Mouse (Mus musculus) cerebellum, adult 18-20 months (tissue): ENCODE measurements around the gene Tedc2.
A peak's percentile ranks its signal among the peaks of the same experiment; 100 is the strongest.

Experiments used
- DNase-seq, 2 experiments: peaks; one replicate each; pipeline ENCODE4 v3.0.0; 2021

The Tedc2 gene

GRCm38 (mm10) chr17:24220435-24221411 lies at the start of gene Tedc2:
Gene Tedc2 (minus strand): TSS chr17:24220851.
- DNase-seq: peak; percentile 92 to 98

DNA sequence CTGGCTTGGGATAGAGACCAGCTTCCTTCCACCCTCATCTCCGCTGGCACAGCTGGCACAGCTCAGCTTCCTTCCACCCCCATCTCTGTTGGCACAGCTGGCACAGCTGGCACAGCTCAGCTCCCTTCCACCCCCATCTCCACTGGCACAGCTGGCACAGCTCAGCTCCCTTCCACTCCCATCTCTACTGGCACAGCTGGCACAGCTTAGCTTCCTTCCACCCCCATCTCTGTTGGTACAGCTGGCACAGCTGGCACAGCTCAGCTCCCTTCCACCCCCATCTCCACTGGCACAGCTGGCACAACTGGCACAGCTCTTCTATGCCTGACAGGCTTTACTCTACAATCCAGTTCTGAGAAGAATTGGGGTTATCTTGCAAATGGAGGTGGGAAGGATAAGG lies 46.5 kb upstream of the Tedc2 start:
- no peak for DNase-seq

DNA sequence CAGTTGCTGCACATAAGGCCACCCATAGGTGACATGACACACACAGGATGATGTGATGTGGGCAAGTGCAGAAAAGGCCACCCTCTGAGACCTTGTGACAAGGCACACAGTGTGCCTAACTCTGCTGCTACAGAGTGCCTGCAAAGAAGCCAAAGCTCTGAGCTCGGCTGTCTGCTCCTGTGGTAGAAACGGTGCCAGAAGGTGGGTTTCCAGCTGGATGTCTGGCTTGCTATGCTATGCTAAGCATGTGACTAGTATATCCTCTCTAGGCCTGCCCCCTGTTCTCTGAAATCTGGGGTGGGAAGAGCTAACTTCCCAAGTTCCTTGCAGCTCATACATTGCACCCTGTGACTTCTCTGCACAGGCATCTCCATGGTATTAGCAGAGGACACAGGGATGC lies 44.1 kb upstream of the Tedc2 start:
- no peak for DNase-seq

DNA sequence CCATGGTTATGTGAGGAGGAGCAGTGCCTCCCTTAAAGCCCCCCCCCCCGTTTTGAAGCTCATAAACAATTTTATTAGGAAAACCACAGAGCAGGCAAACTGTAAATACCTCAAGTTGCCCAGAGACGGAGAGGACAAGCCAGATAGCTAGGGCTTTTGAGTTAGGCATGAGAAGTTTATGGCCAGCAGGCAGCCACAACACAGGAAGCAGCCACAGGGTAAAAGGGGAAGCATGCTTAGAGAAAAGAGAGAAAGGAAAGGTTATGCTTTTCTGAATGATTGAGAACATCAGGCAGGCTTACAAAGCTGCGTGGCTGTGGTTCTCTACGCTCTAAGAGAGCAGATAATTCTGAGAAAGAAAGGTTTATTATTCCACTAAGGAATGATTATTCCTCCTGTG lies 39.9 kb upstream of the Tedc2 start:
- no peak for DNase-seq

DNA sequence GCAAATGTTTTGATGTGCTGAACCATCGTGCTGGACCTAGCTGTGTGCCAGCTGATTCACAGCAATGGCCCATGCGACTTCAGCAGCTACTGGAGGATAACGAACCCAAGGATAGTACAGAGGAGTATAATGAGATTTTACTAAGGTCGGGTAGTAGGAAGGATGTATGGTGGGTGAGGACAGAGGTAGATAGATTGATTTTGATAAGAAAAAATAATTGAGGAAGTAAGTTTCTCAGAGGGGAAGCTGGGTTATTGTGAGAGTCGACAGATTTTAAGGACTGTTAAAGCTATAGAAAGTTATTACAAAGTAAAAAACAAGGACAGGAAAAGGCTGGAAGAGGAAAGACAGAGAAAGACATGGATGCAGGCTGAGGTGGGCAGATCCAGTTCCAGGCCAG lies 39.1 kb upstream of the Tedc2 start:
- no peak for DNase-seq

DNA sequence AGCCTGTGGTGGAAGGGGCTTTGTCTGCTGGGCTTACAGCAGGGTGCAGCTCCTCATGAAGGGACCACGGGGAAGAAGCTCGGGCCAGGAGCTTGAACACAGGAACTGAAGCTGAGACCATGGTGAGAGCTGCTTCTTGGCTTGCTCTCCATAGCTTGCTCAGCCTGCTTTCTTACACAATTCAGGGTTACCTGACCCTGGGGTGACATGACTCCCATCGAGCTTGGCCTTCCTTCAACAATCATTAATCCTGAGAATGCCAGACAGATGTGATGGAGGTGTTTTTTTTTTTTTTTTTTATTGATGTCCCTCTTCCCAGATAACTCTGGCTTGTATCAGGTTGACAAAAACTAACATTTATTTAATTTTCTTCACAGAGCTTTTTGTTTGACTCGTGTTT lies 38.3 kb upstream of the Tedc2 start:
- no peak for DNase-seq

GRCm38 (mm10) chr17:24252329-24252728 lies 31.7 kb upstream of the Tedc2 start:
- no peak for DNase-seq

- DNase-seq: peak; percentile 93 to 98
Measured at GRCm38 (mm10) chr17:24251320-24252069, 30.8 kb upstream of the Tedc2 start, which contains the start of gene Ccnf. Gene Ccnf (minus strand): TSS chr17:24251484.

DNA sequence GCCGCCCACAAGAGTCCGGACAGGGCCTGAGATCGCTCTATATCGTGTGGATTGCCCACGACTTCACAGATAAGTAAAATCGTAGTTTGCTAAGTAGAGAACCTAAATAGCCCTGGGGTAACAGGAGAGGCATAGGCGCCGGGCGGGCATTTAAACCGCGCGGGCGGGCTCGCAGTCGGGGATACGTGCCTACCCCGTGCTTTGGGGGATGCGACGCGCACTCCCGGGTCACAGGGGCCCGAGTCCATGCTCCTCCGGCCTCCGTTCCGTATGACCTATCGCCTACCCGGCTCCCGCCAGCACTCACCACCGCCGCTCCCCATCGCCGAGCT lies 30.3 kb upstream of the Tedc2 start:
- no peak for DNase-seq

GRCm38 (mm10) chr17:24248641-24249040 lies 28.0 kb upstream of the Tedc2 start:
- DNase-seq: no peak

GRCm38 (mm10) chr17:24244061-24244460 lies 23.4 kb upstream of the Tedc2 start:
- DNase-seq: no peak

DNA sequence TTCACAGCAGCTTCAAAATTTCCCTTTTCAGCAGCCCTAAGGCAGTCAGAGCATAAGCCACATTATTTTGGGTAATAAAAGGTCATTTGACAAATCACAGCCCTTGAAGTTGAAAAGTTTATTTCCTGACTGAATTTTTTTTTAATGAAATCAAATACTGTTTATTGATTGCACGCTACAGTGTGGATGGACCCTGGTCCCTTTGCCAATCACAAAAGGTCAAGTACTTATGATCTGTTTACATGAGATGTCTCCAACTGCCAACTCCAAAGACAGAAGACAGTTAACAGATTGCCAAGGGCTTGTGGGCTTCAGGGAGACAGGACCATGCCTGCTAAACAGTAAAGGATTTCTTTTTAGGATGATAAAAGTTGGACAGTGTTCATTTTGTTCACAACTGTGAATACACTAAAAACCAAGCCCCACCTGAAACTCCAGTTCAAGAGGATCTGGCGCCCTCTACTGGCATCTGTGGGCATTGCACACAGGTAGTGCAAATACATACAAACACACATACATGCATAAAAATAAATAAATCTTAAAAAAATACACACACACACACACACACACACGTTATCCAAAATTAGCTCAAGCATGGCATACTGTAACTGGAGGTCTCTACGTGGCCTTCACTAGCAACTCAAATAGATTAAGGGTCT lies 22.8 kb upstream of the Tedc2 start:
- no peak for DNase-seq

DNA sequence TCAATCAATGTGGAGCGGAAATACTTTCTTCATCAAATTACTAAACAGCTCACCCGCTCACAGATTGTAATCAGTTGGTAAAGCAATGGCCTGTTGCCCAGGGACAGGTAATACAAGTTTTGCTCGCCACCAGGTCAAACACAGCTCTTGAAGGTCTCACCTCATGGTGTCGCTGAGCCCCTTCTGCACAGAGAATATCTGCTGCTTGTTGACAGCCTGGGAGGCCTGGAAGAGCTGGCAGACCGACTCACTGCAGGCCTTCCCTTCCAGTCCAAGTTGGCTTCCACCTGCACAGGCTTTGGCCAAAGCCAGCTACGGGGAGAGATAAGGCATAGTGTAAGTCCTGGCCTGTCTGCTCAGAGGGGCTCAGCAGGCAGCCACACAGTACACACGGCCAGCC lies 16.3 kb upstream of the Tedc2 start:
- DNase-seq: peak; percentile 64 to 76

DNA sequence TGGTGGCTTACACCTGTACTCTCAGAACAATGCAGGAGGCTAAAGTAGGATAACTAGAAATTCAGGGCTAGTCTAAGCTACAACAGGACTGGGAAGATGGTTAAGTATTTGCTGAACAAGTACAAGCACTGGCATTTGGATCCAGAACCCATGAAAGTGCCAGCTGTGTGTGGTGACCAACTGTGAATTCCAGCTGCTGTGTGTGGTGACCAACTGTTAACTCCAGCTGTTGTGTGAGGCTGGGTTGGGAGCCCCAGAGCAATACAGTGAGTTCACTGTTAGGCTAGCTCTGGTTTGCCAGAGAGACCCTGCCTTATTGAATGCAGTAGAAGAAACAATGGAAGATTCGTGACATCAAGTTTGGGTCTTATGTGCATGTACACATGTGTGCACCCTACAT lies 15.8 kb upstream of the Tedc2 start:
- no peak for DNase-seq

GRCm38 (mm10) chr17:24227941-24228340 lies 7.3 kb upstream of the Tedc2 start:
- no peak for DNase-seq

DNA sequence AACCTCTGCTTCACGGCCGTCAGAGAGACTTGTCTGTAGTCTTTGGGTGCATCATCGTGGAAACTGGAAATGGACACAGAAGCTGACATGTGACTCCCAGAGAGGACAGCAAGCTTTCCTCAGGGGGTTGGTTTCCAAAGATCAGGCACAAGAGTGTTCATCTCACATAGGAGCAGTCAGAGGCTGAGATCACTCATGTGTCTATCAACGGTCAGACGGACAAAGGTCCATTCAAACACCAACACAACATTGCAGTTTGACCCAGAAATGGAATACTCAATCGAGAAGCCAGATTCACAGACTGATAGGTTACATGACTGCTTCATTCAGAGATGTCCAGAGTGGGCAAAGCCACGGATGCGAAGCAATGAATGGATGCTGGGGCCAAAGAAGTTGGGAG lies 6.1 kb upstream of the Tedc2 start:
- no peak for DNase-seq

- DNase-seq: no peak
Measured at GRCm38 (mm10) chr17:24225851-24226250, 5.2 kb upstream of the Tedc2 start.

GRCm38 (mm10) chr17:24224741-24225140 lies 4.1 kb upstream of the Tedc2 start:
- no peak for DNase-seq

- no peak for DNase-seq
Measured at GRCm38 (mm10) chr17:24223513-24223912, 2.9 kb upstream of the Tedc2 start.

- DNase-seq: no peak
Measured at GRCm38 (mm10) chr17:24222653-24223052, 2.0 kb upstream of the Tedc2 start.

- no peak for DNase-seq
Measured at GRCm38 (mm10) chr17:24216836-24217235, 3.8 kb downstream of the Tedc2 start.

DNA sequence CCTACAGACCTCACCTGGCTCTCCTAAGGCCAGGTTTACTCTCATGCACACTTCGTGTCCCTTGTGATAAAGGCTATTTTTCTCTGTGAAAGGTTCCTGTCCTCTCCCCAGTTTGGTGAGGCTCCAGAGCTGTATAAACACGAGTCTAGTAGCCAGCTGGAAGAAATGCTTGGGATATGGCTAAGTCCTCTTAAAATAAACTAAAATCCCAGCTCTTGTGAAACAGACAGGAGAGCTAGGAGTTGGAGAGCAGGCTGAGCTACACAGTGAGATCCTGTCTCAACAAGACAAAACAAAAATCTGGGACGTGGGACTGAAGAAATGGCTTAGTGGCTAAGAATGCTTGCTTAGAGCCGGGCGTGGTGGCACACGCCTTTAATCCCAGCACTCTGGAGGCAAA lies 7.5 kb downstream of the Tedc2 start:
- DNase-seq: no peak

DNA sequence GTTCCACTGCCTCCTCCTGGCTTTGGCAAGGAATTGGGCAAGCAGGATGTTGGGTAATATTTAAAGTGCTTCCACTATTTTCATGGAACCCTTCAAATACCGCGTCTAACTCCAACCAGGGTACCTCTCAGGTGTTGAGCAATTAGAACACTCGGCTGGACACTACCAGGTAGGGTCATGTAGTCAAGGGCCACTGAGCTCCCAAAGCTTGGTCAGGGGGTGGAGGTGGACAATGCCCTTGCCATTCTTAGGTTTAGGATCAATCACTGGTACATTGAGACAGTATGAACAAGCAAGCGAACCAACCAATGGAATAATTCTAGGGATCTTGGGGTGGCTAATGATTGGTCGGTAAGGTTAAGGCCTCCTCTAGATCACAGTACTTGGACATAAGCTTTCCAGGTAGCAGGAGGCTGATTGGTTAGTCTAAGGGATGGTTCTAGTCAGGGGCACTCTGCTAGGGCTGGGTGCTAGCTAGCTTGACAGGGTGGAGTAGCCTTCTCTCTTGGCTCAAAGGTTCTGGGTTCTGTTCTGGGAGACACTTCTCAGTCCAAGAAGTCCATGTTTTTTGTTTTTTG lies 8.1 kb downstream of the Tedc2 start:
- no peak for DNase-seq
